Mouse (Mus musculus) left cerebral cortex, postnatal 10 days (tissue): ENCODE results near the gene Mitf. TPM values are rescaled to one million over a fixed set of nuclear protein-coding genes. Genes with fewer than 3 reads are reported as not detected.

Experiments
- DNase-seq, 2 experiments: peaks; one replicate each; pipeline ENCODE4 v3.0.0; 2021 to 2022; ENCODE audit warnings: low spot score in 2 of 2, mixed read lengths in 1 of 2; ENCODE audit errors: extremely low spot score in 1 of 2
- intact Hi-C: fragments of 180-260 bp; cut with DNase I; formaldehyde crosslinking; loops from one replicate; pipeline ENCODE4 v1.15.1; 2025
- total RNA-seq, 2 experiments: library from RNA; stranded (reverse); gene quantifications; 2 replicates each; pipeline ENCODE4 v1.2.3; 2021

Mitf gene
- total RNA-seq, result 1 to 10 TPM; 3.2 to 3.6 TPM

DNA sequence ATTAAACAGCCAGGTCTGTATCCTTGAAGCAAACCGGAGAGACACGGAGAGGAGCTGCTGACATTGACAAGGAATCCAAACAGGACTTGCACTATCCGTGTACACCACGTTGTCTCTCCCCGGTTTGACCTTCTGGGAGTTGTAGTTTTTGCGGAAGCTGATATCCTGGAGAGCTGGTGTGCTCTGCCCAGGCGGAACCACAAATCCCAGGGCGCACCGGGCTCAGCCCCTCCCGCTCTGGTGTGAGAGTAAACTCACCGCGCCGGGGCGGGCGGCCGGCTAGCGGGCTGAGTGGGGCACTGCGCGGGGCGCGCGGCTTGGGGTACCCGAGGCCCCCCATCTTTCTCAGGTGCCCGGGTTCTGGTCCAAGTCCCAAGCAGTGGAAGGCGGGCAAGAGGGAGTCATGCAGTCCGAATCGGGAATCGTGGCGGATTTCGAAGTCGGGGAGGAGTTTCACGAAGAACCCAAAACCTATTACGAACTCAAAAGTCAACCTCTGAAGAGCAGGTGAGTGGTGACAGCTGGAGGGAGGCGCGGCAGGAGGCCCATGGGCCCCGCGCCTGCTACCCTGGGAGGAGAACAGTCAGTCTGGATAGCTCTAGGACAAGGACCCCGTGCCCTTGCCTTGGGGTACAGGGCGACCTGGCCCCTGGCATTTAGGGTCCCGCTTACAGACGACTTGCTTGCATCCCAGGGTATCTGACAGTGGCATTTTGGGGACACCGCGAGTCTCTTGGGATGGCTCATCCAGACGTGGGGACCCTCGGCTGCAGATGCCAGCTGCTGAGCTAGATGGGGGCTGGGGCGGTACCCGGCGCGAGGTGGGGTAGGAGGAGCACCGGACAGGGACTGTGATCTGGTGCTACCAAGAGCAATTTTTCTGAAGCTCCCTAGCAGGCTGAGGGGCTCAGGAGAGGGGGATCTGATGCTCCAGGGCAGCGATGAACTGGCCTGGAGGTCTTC, at the start of gene Mitf:
Gene Mitf (plus strand): TSS at position 272 of the 963 bp plus-strand sequence.
- peak; percentile 91 to 93 for DNase-seq
- intact Hi-C loops, result no loop called here

DNA sequence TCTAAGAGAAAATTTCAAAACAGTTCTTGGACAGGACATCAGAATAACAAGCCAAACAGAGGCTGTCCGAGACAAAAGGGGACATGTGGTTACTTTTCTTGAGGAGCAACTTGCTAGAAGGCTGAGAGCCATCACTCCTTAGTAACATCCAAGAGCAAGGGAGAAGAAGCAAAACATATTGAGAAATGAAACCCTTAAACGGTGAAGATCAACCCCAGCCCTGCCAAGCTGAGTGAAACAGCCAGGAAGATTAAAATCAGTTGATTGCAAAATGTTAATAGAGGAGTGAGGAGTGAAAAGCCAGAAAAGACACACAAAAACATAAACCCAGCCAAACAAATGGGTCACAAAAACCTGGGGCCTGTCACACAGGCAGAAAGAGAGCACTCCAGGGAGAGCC, 49.5 kb upstream of the Mitf start:
- intact Hi-C loops, result no loop called here
- no peak for DNase-seq

DNA sequence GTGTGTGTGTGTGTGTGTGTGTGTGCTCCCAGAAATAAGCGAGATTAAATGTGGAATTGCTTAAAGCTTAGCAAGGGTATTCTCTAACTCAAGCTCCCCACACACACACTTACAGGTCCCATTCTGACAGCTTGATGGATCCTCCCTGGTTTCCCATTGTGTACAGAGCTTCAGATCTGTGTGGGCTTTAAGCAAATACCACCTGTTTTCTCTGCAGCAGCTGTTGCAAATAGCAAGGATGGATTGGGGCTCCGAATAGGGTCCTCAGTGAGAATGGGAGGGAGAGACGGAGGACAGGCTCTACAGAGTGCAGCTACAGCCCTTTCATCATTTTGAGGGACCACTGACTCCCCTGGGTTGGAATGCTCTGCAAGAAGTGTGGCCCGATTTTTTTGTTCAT, 48.0 kb upstream of the Mitf start:
- DNase-seq, result no peak
- intact Hi-C loops, result no loop called here

DNA sequence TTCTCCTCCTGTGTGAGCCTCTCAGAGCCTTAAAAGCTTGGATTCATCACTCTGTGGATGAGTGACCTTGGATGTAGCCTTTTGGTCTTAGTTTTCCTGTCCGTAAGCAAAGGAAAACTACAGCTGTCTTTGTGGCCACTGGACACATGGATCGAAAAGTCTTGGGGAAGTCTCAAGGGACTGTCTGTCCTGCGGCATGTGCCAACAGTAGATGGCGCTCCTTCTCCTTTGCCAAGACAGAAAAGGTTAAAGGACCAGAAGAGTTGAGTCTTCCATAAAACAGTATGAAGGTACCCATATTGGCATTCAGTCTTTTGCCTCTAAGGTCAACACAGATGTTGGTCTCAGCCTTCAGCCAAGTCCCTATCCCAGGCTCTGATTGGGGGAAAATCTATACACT, 47.6 kb upstream of the Mitf start:
- intact Hi-C loops, result no loop called here
- DNase-seq, result peak; percentile 9 to 68

DNA sequence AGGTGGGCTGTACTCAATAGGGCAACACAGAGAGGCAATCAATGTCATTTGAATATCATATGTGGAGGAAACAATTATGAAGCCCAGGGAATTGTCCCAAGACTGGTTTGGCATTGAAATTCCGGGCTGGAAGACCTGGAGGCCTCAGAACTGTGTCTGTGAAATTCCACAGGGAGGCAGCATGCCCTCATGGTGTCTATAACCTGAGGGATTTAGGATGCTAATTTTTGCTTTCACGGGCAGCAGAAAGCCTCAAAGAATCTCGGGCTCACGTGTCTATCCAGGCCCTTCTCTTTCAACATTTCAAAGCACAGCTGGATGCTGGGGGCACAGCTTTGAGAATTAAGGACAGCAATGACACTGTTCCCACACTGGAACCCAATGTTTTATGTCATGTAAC, 45.5 kb upstream of the Mitf start:
- intact Hi-C loops, result loop anchor here (2.0 kb wide), 1 partner anchor 241 kb away; no protein-coding TSS in a partner anchor
- peak; percentile 32 to 38 for DNase-seq

DNA sequence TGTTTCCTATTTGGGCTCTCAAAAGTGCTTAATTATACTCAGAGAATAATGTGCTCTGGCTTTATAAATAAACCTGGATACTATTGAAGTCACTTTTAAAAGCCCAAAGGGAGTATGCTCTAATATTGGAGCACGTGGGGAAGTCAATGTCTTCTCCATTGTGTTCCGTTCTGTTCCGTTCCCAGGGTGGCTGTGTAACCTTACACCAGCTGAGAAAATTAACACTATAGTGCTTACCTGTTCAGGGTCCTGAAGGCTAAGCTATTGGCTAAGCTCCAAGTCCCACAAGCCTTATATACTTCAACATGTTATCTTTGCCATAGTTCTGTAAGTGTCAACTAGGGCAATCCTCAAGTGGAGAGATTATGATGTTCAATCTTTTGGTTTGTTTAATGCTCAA, 42.9 kb upstream of the Mitf start:
- no peak for DNase-seq
- intact Hi-C loops, result no loop called here

DNA sequence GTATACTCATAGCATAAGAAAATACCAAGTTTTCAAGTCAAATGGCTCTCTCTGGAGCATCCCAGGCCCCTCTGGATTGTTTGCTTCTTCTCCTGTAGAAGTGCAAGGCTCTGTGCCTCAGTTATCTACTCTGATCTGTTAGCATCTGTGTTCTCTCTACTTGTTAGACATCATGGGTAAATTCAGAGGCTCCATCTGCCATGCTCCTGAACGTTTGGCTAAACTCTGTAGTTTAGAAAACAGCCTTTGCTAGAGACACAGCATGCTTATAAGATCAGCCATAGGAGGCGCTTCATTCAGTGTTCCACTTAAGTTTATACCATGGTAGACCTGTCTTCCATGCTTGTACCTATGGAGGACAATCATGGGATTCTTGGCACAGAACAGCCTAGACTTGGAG, 39.0 kb upstream of the Mitf start:
- DNase-seq, result no peak
- intact Hi-C loops, result no loop called here

DNA sequence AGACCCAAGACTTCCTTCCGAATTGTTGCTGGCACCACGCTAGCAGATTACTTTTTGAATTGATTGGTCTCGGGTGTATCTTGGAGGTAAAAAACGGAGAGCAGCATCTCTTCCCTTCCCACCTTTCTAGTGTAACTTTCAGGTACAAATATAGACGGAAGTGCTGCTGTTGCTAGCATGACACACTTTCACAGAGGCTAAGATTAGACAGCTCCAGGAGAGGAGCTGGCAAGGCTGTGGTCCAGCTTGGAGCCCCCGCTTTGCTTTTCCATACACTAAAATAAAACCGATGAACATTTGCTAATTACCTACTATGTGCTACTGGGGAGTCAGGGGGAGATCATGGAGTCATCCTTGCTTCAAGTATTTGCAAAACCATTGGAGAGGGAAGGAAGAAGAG, 37.3 kb upstream of the Mitf start:
- no peak for DNase-seq
- intact Hi-C loops, result no loop called here

DNA sequence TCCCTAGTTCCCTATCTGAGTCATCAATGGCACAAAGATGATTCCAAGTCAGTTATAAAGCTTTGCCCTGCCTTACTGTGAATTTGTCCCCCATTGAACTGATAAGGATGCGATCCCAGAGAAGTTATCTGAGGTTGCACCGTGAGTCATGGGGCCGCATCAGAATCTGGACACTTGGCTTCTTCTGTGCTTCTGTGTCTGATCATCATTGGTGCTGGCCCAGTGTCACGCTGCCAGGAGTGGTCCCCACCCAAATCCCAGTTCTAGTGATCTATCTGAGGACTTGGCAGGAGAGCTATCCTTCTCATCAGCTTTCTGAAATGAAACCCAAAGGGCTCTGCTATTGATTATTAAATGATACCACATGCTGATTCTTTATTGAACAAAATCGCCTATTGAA, 25.5 kb upstream of the Mitf start:
- intact Hi-C loops, result no loop called here
- DNase-seq, result no peak

DNA sequence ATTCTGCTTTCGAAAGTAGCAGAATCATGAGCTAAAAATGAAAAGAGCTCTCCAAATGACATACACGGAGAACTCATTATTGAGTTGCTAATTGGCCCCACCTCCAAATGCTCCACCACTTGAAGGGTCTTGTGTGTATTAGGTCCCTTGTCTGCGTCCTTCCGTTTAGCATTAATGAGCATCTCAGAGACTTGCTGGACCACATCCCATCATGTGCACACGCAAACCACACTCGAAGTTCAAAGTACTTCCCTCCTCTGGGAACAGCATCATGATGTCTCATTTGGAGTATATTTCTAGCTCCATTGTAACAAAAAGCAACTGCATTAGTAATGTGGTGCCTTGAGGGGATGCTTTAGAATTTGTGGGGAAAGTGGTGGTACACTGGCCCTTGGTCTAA, 24.6 kb upstream of the Mitf start:
- DNase-seq, result no peak
- intact Hi-C loops, result no loop called here

DNA sequence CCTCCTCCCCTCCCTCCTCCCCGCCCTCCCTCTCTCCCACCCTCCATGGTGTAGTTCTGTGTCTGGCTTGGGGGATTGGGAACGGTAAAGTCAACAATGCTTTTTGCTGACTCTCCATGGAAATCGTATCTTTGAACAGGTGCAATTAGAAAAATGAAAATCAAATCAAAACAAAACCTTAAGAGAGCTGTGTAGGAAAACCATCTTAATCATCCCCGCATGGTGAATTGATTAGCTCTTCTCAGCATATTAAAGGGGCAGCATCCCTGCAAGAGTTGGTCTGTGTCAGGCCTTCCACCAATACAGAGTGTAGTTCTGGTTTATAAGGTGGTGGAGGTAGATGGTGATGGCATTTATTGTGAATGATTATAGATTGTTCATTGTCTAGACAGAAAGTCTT, 20.0 kb upstream of the Mitf start:
- no peak for DNase-seq
- intact Hi-C loops, result no loop called here

DNA sequence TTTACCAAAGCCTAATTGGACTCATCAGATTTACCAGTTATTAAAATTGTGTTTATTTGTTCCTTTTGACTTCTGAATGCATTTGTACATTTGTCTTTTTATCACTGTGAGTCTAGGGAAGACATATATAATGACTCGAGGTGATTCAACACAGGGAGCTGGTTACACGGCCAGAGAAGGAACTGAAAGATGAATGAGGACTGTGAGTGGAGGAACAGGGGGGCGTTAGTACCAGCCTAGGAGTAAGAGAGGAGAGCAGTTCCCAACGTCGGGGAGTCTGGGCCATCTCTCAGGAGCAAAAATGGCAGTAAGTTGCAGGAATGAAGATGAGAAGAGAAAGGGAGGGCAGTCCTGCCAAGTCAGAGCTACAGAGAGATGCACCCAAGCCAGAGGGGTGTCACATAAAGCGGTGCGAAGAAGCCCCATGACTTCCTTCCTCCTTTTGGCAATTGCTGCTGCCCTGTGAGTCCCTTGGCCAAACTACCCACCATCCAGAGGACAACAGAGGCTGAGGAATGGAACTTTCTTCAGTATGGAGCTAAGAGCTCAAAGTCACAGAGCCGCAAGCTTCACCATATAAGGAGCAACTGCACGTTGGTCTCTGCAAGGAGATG, 18.4 kb upstream of the Mitf start:
- intact Hi-C loops, result no loop called here
- DNase-seq, result no peak

DNA sequence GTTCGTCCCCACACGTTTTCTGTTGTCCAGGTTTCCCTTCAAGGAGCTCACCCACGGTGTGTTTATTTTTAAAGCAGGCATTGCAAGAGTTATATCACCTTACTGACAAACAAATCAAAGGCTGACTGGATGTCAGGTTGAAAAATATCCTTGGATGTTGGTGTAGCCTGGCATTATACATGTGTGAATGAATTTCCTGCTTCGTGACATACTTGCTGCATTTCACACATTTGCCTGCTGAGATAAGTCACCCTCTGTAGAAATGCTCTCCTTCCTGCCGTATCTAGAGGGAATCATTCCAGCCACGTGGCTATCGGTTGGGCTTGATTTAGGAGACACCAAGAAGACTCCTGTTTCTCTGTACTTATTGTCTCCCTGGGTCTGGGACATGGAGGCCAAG, 17.2 kb upstream of the Mitf start:
- DNase-seq, result no peak
- intact Hi-C loops, result no loop called here

DNA sequence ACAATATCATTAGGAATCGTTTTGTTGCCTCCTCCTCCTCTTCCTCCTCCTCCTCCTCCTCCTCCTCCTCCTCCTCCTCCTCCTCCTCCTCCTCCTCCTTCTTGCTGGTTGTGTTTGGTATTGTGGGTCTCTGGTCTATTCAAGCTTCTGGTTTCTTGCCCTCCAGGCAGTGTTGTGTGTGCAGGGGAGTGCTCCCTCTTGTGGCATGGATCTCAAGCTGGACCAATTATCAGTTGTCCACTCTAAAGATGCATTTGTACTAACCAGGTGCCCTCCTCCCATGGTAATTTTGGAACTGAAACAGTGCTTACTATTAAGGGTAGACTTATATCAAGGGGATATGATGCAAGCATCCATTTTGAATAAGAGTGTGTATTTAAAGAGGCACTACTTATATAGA, 14.7 kb upstream of the Mitf start:
- intact Hi-C loops, result no loop called here
- no peak for DNase-seq

DNA sequence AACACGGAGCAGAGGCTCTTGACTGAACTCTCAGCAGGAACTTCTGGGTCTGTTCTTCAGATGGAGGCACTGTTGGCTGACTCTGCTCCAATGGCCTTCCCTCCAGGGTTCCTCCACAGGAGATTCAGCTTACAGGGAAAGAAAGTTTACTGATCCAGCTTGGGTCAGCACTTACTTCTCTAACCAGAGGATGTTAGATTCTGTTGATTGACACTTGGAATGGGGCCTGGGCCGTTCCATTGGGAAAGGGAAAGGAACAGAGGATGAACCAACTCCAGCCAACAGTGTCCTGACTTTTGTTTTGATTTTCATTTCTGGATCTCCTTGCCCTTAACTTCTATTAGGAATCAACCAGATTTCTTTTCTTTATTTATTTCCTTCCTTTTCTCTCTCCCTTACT, 11.7 kb upstream of the Mitf start:
- intact Hi-C loops, result no loop called here
- no peak for DNase-seq

DNA sequence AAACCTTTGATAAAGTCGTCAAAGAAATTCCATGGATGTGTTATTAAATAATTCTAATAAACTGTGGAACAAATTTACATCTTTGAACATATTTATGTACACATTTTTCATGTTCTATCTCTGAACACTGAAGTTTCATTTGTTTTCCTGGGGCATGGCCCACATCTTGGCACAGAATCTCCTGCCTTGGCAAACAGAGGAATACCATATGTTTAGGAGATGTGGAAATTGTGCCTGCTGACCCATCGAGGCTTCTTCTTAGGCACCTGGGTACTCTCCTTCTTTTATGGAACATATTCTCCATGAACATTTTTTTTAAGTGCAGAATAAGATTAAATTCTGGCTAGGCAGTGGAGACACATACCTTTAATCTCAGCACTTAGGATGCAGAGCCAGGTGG, 6.2 kb upstream of the Mitf start:
- DNase-seq, result no peak
- intact Hi-C loops, result no loop called here

DNA sequence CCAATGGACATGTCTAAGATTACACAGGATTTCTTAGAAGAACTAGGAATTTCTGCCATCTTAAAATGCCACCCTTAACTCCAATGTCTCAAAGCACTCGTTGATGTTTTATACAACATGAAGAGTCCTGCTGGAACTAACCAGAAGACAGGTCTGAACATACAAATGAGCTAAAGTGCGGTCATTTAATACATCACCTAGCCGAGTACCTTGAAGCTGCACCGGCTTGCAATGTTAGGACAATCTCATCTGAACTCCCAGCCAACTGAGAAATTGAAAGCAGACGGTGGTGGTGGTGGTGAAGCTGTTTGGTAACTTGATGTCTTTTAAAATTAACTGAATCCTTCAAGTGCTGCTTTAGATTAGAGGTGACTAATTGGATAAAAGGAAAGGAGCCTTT, 801 bp upstream of the Mitf start:
- no peak for DNase-seq
- intact Hi-C loops, result no loop called here

DNA sequence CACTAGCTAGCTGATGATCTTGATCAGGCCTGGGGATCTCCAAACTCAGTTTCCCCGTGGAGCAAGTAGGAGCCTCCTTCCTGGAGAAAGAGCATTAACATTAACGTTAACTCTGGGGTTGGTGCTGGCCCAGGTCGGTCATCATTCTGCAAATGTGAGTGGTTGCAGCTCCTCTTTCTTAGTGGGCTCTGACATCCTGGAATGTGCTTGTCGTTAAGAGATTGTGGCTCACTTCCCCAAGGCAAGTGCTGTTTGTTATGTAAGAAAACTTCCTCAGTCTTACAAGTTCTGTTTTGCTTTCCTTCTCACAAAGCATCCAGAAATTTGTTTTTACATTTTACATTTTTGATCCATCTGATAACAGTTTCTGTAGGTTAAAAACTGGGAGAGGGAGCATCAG, 7.3 kb downstream of the Mitf start:
- DNase-seq, result no peak

DNA sequence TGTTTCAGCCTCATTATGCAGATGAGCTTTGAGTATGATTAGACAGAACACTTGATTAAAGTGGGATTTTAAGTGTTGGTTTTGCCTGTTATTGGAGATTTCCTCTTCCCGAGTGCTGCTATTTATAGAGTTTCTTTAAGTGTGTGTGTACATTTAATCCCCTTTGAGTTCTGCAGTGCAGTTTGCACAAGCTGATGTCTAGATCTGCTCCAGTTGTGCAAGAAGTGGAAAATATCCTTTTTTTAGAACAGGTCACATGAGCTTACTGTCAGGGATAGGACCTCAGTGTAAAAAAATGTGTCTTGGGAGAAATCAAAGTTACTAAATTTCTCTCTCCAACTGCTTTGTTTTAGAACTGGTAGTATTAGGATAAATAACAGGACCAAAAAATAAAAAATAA, 8.9 kb downstream of the Mitf start:
- intact Hi-C loops, result no loop called here
- DNase-seq, result no peak

More for the DNA sequence above, 7.3 kb downstream of the Mitf start:
- intact Hi-C loops, result no loop called here

DNA sequence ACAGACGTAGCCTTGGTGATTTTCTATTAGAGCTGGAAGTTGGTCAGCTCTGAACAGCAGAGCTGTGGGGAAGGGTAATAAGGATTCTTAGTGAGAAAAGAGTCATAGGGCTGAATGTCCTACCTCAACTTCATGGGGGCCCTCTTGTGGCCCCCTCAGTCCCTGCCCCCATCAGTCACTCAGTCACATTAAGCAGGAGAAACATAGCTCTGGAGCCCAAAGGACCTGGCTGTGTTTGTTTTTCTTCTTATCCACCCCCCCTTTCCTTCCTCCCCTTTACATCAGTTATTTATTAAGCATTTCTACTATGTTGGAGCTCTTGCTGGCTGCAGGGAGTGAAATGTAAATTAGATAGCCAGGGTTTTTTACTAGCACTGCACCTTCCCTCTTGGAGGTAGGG, 10.0 kb downstream of the Mitf start:
- no peak for DNase-seq
- intact Hi-C loops, result no loop called here
